Mouse (Mus musculus): ENCODE measurements around the gene Rabepk.
"Not testable (repeated sequence)": the region's sequence is repeated elsewhere in the genome, so short reads cannot be mapped to it uniquely, and the experiment has no call there.

Rabepk gene

GRCm38 (mm10) chr2:34804815-34805214 is 5.1 kb upstream of the Rabepk start:
- no peak for DNase-seq (ENCODE audit: low read depth, low spot score)

- DNase-seq (ENCODE audit: low read depth, low spot score) = no peak
Observed at GRCm38 (mm10) chr2:34804172-34804571, 4.5 kb upstream of the Rabepk start.

- DNase-seq (ENCODE audit: low read depth, low spot score) = no peak
Observed at GRCm38 (mm10) chr2:34803746-34804145, 4.0 kb upstream of the Rabepk start.

GRCm38 (mm10) chr2:34802565-34803245 is 3.0 kb upstream of the Rabepk start:
- peak; percentile 60 for DNase-seq (ENCODE audit: low read depth, low spot score)

GRCm38 (mm10) chr2:34801516-34802482 is 2.1 kb upstream of the Rabepk start:
- DNase-seq (ENCODE audit: low read depth, low spot score) = peak; percentile 100

GRCm38 (mm10) chr2:34800371-34800770 is 659 bp upstream of the Rabepk start:
- no peak for DNase-seq (ENCODE audit: low read depth, low spot score)

GRCm38 (mm10) chr2:34795426-34795825 is 4.3 kb downstream of the Rabepk start:
- no peak for DNase-seq (ENCODE audit: low read depth, low spot score)

GRCm38 (mm10) chr2:34794511-34794910 is 5.2 kb downstream of the Rabepk start:
- DNase-seq (ENCODE audit: low read depth, low spot score) = peak; percentile 58

GRCm38 (mm10) chr2:34792543-34792942 is 7.2 kb downstream of the Rabepk start:
- DNase-seq (ENCODE audit: low read depth, low spot score) = not testable (repeated sequence)

- DNase-seq (ENCODE audit: low read depth, low spot score) = no peak
Observed at GRCm38 (mm10) chr2:34790282-34790681, 9.4 kb downstream of the Rabepk start.

GRCm38 (mm10) chr2:34784085-34784484 is 15.6 kb downstream of the Rabepk start:
- peak; percentile 83 for DNase-seq (ENCODE audit: low read depth, low spot score)

- DNase-seq (ENCODE audit: low read depth, low spot score) = peak; percentile 51
Observed at GRCm38 (mm10) chr2:34783064-34784020, 16.4 kb downstream of the Rabepk start.

- no peak for DNase-seq (ENCODE audit: low read depth, low spot score)
Observed at GRCm38 (mm10) chr2:34777237-34777868, 22.4 kb downstream of the Rabepk start.

- no peak for DNase-seq (ENCODE audit: low read depth, low spot score)
Observed at GRCm38 (mm10) chr2:34774493-34774892, 25.2 kb downstream of the Rabepk start.

- DNase-seq (ENCODE audit: low read depth, low spot score) = no peak
Observed at GRCm38 (mm10) chr2:34773673-34774072, 26.0 kb downstream of the Rabepk start.

GRCm38 (mm10) chr2:34772252-34773235 is 27.2 kb downstream of the Rabepk start:
- DNase-seq (ENCODE audit: low read depth, low spot score) = peak; percentile 63

GRCm38 (mm10) chr2:34771368-34772226 is 28.1 kb downstream of the Rabepk start, which contains the start of gene Hspa5:
Hspa5 (plus strand) TSS chr2:34771970.
- DNase-seq (ENCODE audit: low read depth, low spot score) = peak; percentile 100

GRCm38 (mm10) chr2:34770951-34771350 is 28.8 kb downstream of the Rabepk start:
- DNase-seq (ENCODE audit: low read depth, low spot score) = no peak

- DNase-seq (ENCODE audit: low read depth, low spot score) = no peak
Observed at GRCm38 (mm10) chr2:34770049-34770448, 29.7 kb downstream of the Rabepk start.

Data from ZHBTc4 (cell line).